Mouse (Mus musculus): Measurements from ENCODE around the gene Mrfap1.
"Not testable (repeated sequence)": the region's sequence is repeated elsewhere in the genome, so short reads cannot be mapped to it uniquely, and the experiment has no call there.

Gene Mrfap1

DNA sequence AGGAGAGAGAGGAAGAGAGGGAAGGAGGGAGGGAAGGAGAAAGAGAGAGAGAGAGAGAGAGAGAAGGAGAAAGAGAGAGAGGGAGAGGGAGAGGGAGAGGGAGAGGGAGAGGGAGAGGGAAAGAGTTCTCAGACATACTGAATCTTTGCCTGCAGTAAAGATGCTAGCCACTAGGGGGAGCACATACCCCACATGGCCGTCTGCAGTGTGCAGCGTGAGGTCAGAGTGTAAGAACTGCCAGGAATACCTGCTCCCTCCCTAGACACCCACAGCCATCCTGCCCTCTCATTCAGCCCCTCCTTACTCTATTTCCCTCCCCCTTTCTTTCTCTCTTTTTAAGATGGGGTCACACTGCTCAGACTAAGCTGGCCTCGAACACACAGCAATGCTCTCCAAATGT lies 14.8 kb upstream of the Mrfap1 start:
- Histone ChIP-seq H3K27me3 (ENCODE audit: control insufficient read depth, insufficient read depth, low read length, poor library complexity, severe bottlenecking) (no peaks in the 10 kb centered on the region), H3K36me3 (ENCODE audit: control insufficient read depth, insufficient read depth, low read length, poor library complexity, severe bottlenecking) (peaks cover 2% of the 10 kb centered on the region)
- DNase-seq (ENCODE audit: low read depth, low spot score), result peak; percentile 75

DNA sequence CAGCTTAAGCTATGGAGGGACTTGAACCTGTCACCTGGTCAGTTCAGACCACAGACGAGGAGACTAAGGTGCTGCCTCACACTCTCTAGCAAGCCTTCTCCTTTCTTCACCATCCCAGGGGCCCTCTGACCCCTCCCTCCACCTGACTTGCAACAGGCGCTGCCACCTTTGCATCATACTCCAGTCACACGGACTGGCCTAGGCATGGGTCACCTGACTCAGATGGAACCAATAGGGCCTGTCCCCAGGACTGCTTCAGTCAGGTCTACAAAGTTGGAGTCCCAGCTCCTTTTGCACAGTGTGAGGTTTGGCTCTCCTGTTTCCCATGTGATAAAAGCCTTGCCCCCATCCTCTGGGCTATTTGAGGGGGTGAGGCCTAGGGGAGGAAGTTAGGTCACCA lies 14.1 kb upstream of the Mrfap1 start:
- no peak for DNase-seq (ENCODE audit: low read depth, low spot score)
- no peaks in the 10 kb centered on the region for H3K27me3 ChIP-seq (ENCODE audit: control insufficient read depth, insufficient read depth, low read length, poor library complexity, severe bottlenecking)
- H3K36me3 ChIP-seq (ENCODE audit: control insufficient read depth, insufficient read depth, low read length, poor library complexity, severe bottlenecking), result peaks cover 2% of the 10 kb centered on the region

DNA sequence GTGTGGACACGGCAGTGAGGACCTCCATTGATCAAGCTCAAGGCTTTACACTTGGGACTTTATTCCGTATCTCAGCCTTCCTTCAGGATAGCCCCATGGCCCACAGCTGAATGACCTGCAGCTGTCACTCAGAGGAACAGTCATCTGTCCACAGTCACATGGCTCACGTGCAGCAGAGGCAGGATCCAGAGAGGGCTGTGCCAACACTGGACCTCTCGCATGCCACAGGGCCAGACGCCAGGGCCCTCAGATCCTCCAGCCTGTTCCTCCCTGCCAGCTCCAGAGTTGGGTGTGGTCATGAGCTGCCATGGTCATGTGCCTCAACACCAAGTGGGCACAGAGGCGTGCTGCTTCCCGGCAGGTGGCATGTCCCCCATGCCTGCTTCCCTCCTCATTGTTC lies 12.6 kb upstream of the Mrfap1 start:
- no peak for DNase-seq (ENCODE audit: low read depth, low spot score)
- H3K36me3 ChIP-seq (ENCODE audit: control insufficient read depth, insufficient read depth, low read length, poor library complexity, severe bottlenecking), result peaks cover 2% of the 10 kb centered on the region; the same call in 1 of the 2 replicates
- no peaks in the 10 kb centered on the region for H3K27me3 ChIP-seq (ENCODE audit: control insufficient read depth, insufficient read depth, low read length, poor library complexity, severe bottlenecking)

DNA sequence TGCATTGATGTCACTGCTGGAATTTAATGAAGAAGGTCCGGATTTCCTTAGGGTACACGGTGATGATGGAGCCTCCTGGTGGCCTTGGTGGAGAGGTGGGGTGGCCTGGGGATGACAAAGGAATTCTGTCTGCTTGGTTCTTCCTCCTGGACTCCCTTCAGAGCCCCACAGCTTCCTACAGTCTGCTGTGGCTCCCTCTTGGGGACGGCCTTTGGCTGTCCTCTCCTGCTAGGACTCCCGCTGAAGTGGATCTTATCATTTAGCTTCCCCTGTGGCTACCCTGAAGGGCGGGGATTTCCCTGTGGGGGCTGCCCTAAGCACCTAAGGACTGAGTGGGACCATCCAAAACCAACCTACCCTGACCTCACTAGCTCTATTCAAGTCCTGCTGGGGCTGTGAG lies 10.5 kb upstream of the Mrfap1 start:
- Histone ChIP-seq H3K27me3 (ENCODE audit: control insufficient read depth, insufficient read depth, low read length, poor library complexity, severe bottlenecking) (no peaks in the 10 kb centered on the region), H3K36me3 (ENCODE audit: control insufficient read depth, insufficient read depth, low read length, poor library complexity, severe bottlenecking) (peaks cover 2% of the 10 kb centered on the region; the same call in 1 of the 2 replicates)
- DNase-seq (ENCODE audit: low read depth, low spot score), result no peak

DNA sequence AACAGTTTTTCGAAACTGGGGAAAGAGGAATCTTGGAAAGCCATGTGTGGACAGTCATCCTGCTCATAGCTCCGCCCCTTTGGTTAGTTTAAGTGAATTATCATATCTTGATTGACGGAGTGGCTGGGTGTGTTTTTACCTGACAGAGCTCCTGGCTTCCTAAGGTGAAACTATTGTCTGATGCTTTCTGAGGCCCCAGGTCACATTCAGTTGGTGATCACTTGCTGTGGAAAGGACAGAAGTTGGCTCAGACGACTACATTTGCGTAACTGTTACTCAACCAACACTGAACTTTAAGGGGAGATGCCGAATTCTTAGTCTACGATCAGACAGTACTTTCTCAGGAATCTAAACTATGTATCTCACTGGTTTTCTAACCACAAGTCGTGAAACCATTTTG lies 719 bp upstream of the Mrfap1 start:
- peak; percentile 13 for DNase-seq (ENCODE audit: low read depth, low spot score)
- Histone ChIP-seq H3K36me3 (ENCODE audit: control insufficient read depth, insufficient read depth, low read length, poor library complexity, severe bottlenecking) (no peaks in the 10 kb centered on the region), H3K27me3 (ENCODE audit: control insufficient read depth, insufficient read depth, low read length, poor library complexity, severe bottlenecking) (no peaks in the 10 kb centered on the region)

DNA sequence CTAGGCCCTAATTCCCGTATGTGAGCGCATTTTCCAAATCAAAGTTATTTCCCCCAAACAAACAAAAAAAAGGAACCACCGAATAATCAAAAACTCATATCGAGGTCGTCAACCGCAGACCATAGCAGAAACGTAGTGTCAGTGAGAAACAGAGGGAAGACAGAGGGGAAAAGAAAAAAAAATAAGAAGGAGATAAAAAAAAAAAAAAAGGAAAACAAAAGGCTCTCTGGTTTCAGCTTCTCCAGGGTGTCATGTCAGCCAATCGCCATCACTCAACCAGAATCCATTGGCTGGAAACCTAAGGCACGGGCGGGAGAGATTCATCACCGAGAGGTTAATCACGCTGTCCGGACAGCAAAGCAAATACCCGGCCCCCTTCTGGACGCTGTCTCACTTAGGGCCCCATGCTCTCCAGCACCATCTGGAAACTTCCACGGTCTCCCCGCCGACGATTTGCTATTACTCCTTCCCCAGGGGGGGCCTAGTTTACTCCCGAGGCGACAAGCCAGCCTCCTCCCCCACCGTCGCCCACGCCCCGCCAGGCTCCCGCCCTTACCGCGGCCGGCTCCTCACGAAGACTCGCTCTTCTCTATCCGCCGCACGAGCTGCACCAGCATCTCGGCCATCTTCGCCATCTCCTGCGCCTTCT lies 801 bp downstream of the Mrfap1 start:
- DNase-seq (ENCODE audit: low read depth, low spot score), result peak; percentile 78
- not testable (repeated sequence) for H3K27me3 ChIP-seq (ENCODE audit: control insufficient read depth, insufficient read depth, low read length, poor library complexity, severe bottlenecking)

DNA sequence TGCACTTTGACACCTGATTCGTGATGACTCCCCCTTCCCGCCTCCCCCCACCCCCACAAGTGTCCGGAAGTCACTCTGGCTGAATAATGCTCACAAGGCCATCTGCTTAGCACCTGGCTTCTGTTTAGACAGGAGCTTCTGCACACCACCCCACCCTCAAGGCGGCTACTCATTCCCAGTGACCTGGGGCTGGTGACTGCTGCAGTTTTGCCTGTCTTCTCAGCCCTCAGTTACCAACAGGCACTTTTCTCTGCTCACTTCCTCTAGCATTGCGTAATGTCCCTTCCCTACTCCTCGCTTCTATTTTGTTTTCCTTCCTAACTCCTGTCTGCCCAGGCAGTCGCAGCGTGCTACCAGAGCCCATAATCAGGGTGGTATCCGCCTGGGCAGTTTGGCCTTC lies 4.7 kb downstream of the Mrfap1 start:
- no peak for DNase-seq (ENCODE audit: low read depth, low spot score)
- Histone ChIP-seq H3K36me3 (ENCODE audit: control insufficient read depth, insufficient read depth, low read length, poor library complexity, severe bottlenecking) (no peaks in the 10 kb centered on the region), H3K27me3 (ENCODE audit: control insufficient read depth, insufficient read depth, low read length, poor library complexity, severe bottlenecking) (no peaks in the 10 kb centered on the region)

More for the DNA sequence above, 801 bp downstream of the Mrfap1 start:
- H3K36me3 ChIP-seq (ENCODE audit: control insufficient read depth, insufficient read depth, low read length, poor library complexity, severe bottlenecking), result not testable (repeated sequence)

DNA sequence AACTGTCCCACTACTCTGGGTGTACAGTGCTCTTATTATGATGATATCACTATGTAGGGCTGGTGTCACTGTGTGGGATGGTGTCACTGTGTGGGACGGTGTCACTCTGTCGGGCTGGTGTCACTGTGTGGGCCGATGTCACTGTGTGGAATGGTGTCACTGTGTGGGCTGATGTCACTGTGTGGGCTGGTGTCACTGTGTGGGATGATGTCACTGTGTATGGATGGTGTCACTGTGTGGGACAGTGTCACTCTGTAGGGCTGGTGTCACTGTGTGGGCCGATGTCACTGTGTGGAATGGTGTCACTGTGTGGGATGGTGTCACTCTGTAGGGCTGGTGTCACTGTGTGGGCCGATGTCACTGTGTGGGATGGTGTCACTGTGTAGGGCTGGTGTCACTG lies 10.5 kb downstream of the Mrfap1 start:
- DNase-seq (ENCODE audit: low read depth, low spot score), result no peak
- Histone ChIP-seq H3K27me3 (ENCODE audit: control insufficient read depth, insufficient read depth, low read length, poor library complexity, severe bottlenecking) (no peaks in the 10 kb centered on the region), H3K36me3 (ENCODE audit: control insufficient read depth, insufficient read depth, low read length, poor library complexity, severe bottlenecking) (no peaks in the 10 kb centered on the region)

DNA sequence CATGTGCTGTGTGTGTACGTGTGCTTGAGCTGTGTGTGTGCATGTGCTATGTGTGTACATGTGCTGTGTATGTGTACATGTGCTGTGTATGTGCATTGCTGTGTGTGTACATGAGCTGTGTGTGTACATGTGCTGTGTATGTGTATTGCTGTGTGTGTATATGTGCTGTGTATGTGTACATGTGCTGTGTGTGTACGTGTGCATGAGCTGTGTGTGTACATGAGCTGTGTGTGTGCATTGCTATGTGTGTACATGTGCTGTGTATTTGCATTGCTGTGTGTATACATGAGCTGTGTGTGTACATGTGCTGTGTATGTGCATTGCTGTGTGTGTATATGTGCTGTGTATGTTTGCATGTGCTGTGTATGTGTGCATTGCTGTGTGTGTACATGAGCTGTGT lies 17.1 kb downstream of the Mrfap1 start:
- H3K36me3 ChIP-seq (ENCODE audit: control insufficient read depth, insufficient read depth, low read length, poor library complexity, severe bottlenecking), result no peaks in the 10 kb centered on the region
- no peak for DNase-seq (ENCODE audit: low read depth, low spot score)
- H3K27me3 ChIP-seq (ENCODE audit: control insufficient read depth, insufficient read depth, low read length, poor library complexity, severe bottlenecking), result no peaks in the 10 kb centered on the region

DNA sequence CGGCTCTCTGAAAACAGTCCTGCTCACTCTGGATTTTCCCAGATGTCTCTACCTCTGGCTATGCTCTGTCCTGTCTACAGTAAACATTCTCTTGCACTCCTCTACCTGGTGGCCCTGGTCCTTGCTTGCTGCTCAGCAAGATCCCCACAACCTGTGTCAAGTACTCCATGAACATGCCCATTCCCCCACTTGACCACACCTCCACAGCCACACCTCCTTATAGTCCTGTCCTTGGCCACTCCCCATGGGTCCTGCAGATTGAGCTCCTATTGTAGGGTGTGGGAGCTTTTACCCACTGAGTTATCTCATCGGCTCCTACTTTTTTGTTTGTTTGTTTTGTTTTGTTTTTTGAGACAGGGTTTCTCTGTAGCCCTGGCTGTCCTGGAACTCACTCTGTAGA lies 17.7 kb downstream of the Mrfap1 start:
- no peak for DNase-seq (ENCODE audit: low read depth, low spot score)
- Histone ChIP-seq H3K36me3 (ENCODE audit: control insufficient read depth, insufficient read depth, low read length, poor library complexity, severe bottlenecking) (no peaks in the 10 kb centered on the region), H3K27me3 (ENCODE audit: control insufficient read depth, insufficient read depth, low read length, poor library complexity, severe bottlenecking) (no peaks in the 10 kb centered on the region)

DNA sequence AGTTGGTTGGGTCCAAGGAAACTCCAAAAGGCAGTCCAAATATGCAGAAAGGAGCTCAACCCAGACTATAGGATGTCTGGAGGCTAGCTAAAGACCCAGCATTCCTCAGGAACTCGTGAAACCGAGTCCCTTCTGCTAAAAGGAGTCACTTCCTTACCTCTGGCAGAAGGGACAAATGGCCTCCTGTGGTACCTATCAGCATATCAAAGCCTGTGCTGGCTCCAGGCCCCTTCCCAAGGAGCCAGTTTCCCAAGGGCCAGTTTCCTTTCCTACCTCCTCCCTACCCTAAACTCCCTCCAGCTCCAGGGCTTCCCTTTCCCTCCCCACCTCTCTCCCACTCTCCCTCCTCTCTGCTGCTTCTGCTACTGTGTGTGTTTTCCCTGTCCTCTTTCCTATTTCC lies 19.4 kb downstream of the Mrfap1 start:
- Histone ChIP-seq H3K36me3 (ENCODE audit: control insufficient read depth, insufficient read depth, low read length, poor library complexity, severe bottlenecking) (no peaks in the 10 kb centered on the region), H3K27me3 (ENCODE audit: control insufficient read depth, insufficient read depth, low read length, poor library complexity, severe bottlenecking) (no peaks in the 10 kb centered on the region)
- DNase-seq (ENCODE audit: low read depth, low spot score), result no peak

DNA sequence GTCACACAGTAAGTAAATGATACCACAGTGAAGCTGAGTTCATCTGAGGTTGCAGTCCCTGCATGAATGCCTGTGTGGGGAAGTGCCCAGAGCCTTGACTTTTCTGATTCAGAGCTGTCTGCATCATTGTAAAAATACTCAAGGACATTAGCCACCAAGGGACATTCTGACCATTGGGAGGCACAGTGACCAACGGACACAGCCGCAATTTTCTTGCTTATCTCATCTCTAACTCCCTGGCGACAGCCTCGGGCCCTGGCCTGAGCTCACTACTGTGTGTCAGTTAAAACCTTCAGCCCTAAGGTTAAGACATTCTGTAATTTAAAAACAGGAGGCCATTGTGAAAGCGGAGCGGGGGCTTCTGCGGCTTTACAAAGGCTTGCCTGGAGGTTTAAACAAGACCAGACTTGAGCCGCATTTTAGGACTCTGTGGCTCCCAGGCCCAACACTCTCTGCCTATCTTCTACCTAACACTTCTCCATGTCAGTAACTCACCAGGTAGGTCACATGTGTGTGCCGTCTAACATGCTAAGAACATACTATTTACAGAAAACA lies 20.5 kb downstream of the Mrfap1 start:
- Histone ChIP-seq H3K27me3 (ENCODE audit: control insufficient read depth, insufficient read depth, low read length, poor library complexity, severe bottlenecking) (no peaks in the 10 kb centered on the region), H3K36me3 (ENCODE audit: control insufficient read depth, insufficient read depth, low read length, poor library complexity, severe bottlenecking) (no peaks in the 10 kb centered on the region)
- no peak for DNase-seq (ENCODE audit: low read depth, low spot score)

DNA sequence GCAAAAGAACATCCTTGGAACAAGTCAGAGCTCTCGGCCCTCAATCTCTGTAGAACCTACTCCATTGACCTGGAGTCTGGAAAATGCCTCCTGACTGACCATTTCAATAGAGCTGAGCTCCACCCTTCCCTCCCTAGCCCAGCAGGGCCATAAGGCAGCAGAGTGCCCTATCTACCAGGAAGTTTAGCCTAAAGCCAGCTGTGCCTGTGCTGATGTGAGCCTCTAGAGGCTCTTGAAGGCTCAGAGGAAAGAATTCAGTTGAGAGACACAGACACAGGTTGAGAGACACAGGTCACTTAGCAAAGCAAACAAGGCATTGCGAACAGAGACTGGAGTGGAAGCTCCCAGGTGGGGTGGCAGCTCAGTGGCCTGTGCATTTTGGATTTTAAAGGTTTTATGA lies 21.3 kb downstream of the Mrfap1 start:
- no peak for DNase-seq (ENCODE audit: low read depth, low spot score)

DNA sequence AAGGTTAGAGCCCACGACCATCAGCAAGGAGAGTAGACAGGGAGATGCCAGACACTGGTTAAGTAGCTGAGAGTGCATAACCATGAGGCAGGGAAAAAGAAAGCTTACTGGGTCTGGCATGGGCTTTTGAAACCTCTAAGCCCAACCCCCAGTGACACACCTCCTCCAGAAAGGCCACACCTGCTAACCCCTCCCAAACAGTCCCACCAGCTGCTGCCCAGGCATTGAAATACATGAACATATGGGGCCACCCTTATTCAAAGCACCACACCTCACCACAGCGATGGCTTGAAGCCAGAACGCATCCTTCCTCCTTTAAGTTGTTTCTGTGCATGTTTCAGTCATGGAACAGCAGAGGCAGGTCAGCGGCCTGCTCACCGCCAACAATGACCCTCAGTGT lies 24.0 kb downstream of the Mrfap1 start:
- Histone ChIP-seq H3K36me3 (ENCODE audit: control insufficient read depth, insufficient read depth, low read length, poor library complexity, severe bottlenecking) (no peaks in the 10 kb centered on the region), H3K27me3 (ENCODE audit: control insufficient read depth, insufficient read depth, low read length, poor library complexity, severe bottlenecking) (no peaks in the 10 kb centered on the region)
- DNase-seq (ENCODE audit: low read depth, low spot score), result no peak

More for the DNA sequence above, 21.3 kb downstream of the Mrfap1 start:
- H3K27me3 ChIP-seq (ENCODE audit: control insufficient read depth, insufficient read depth, low read length, poor library complexity, severe bottlenecking), result no peaks in the 10 kb centered on the region
- no peaks in the 10 kb centered on the region for H3K36me3 ChIP-seq (ENCODE audit: control insufficient read depth, insufficient read depth, low read length, poor library complexity, severe bottlenecking)

DNA sequence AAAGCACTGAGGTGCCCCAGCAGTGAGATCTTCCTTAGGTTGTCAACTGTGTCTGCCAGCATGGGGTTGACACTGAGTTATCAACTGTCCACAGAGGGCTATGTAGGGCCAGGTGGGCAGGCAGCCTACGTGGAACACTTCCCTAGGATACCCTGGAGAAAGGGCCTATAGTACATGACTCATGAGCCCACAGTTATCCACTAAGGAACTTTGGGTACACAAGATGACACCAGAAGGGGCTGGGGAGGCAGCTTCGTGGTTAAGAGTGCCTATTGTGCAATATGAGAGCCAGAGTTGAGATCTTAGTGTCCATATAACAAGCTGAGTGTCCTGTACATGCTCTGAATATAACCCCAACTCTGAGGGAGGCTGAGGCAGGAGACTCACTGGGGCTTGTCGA lies 27.0 kb downstream of the Mrfap1 start:
- Histone ChIP-seq H3K36me3 (ENCODE audit: control insufficient read depth, insufficient read depth, low read length, poor library complexity, severe bottlenecking) (no peaks in the 10 kb centered on the region), H3K27me3 (ENCODE audit: control insufficient read depth, insufficient read depth, low read length, poor library complexity, severe bottlenecking) (no peaks in the 10 kb centered on the region; the same call in 1 of the 2 replicates)
- DNase-seq (ENCODE audit: low read depth, low spot score), result no peak

Data from splenic B cell, adult 2 months (primary cell).